Mouse (Mus musculus) cerebellum, postnatal 10 days (tissue): ENCODE results near the gene Gm20830.
"Not testable (repeated sequence)": the region's sequence is repeated elsewhere in the genome, so short reads cannot be mapped to it uniquely, and the experiment has no call there.

Source experiments
- DNase-seq, 2 experiments: peaks; one replicate each; pipeline ENCODE4 v3.0.0; 2021; ENCODE audit warnings: mixed read lengths in 2 of 2

Gene Gm20830

DNA sequence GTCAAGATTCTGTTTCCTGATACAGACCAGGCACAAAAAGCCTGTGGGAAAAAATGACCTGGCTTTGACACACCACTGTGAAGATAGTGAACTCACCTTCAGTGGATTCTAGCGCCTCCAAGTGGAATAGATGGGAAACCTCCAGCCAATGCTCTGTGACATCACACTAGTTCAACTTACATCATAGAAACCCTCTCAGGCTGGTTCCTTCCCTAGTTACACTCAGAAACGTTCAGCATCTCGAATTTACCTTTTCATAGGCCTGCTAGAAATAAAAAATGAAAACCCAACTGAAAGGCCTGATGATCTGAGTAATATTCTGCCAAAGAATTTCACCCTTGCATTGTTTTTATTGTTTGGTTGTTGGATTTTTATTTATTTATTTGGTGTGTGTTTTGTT lies at the start of gene Gm20830:
Gene Gm20830 (minus strand): TSS at position 101 of the 400 bp plus-strand sequence.
- not testable (repeated sequence) for DNase-seq
